ENCODE assay signal across 1 mouse cellular context in the genomic region with DNA sequence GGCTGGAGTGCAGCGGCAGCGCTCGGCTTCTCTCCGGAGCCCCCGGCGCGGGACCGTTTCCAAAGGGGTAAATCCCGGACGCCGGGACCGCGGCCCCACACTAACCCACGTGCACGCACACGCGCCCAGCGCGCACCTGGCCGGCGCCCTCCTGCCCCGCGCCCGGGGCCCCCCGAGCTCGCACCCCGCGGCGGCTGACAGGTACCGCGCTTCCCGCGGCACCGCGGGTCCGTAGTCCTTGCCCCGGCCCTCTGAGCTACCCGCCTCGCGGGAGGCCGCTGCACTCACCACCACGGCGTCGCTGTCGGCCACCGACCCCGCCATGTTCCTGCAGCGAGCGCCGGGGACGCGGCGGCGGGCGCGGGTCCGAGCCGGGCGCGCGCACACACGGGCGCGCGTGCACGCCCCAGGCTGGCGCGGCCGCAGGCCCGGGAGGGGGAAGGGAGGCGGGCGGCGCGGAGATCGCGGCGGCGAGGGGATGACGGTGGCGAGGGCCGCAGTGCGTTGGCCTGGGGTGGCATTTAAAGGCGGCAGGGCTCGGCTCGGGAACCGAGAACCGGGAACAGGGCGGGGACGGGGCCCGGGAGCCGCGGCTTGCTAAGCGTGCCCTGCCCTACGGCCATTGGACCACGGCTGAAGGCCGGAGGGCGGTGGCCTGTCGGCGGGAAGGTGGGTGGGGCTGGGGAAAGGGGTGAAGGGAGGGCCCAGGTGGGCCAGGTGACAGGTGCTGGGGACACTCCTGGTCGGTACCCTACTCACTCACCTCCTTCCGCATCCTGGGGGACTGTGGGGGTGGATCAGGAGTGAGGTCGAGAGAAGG.
TF ChIP-seq lines count a peak whose summit lies in the region.

Gene Lgalsl (minus strand): TSS at position 371 of the 820 bp plus-strand sequence.

TF ChIP-seq in CH12.LX, 34 proteins besides CTCF, POLR2A, EP300 and RAD21:
- TF ChIP-seq MAFK (IDR thresholded peaks at IDR 0.05; ENCODE audit: insufficient replicate concordance, low read length): no peak
- TF ChIP-seq NELFE (IDR thresholded peaks at IDR 0.05; ENCODE audit: low read depth, low read length): 0 out of 2 replicates have a peak, but pooled peaks have one; percentile 38
- peak; percentile 70; the same call in 1 of the 2 replicates for TF ChIP-seq MAZ (IDR thresholded peaks at IDR 0.05; ENCODE audit: low read depth, low read length)
- TF ChIP-seq MYC (IDR thresholded peaks at IDR 0.05; ENCODE audit: low read depth, low read length): no peak
- peak; percentile 45; the same call in 1 of the 2 replicates for TF ChIP-seq MEF2A (IDR thresholded peaks at IDR 0.05; ENCODE audit: borderline replicate concordance, low read depth, low read length)
- peak; percentile 48 for TF ChIP-seq ELF1 (IDR thresholded peaks at IDR 0.05; ENCODE audit: low read depth, low read length)
- TF ChIP-seq TCF12 (IDR thresholded peaks at IDR 0.05; ENCODE audit: low read depth, low read length): peak; percentile 79; the same call in 1 of the 2 replicates
- TF ChIP-seq HCFC1 (IDR thresholded peaks at IDR 0.05; ENCODE audit: low read depth, low read length): 0 out of 2 replicates have a peak, but pooled peaks have one; percentile 22
- TF ChIP-seq ZMIZ1 (IDR thresholded peaks at IDR 0.05; ENCODE audit: low read depth, low read length): no peak
- no peak for TF ChIP-seq CHD1 (IDR thresholded peaks at IDR 0.05; ENCODE audit: low read depth, low read length)
- no peak for TF ChIP-seq KAT2A (IDR thresholded peaks at IDR 0.05; ENCODE audit: insufficient replicate concordance, low read length)
- TF ChIP-seq UBTF (IDR thresholded peaks at IDR 0.05; ENCODE audit: low read depth, low read length): peak; percentile 49; the same call in 1 of the 2 replicates
- TF ChIP-seq SMC3 (IDR thresholded peaks at IDR 0.05; ENCODE audit: low read depth, low read length): no peak
- no peak for TF ChIP-seq TBP (conservative IDR thresholded peaks at IDR 0.05; ENCODE audit: low read depth, low read length)
- TF ChIP-seq CHD2 (IDR thresholded peaks at IDR 0.05; ENCODE audit: low read length): peak; percentile 52; the same call in 1 of the 2 replicates
- TF ChIP-seq SIN3A (IDR thresholded peaks at IDR 0.05; ENCODE audit: low read length): 0 out of 2 replicates have a peak, but pooled peaks have one; percentile 19
- TF ChIP-seq BHLHE40 (IDR thresholded peaks at IDR 0.05; ENCODE audit: low read depth, low read length): peak; percentile 37; the same call in 1 of the 2 replicates
- TF ChIP-seq NRF1 (IDR thresholded peaks at IDR 0.05; ENCODE audit: low read depth, low read length): peak; percentile 52; the same call in 1 of the 2 replicates
- TF ChIP-seq IRF4 (IDR thresholded peaks at IDR 0.05; ENCODE audit: low read depth, low read length): peak; percentile 72
- TF ChIP-seq MXI1 (IDR thresholded peaks at IDR 0.05; ENCODE audit: low read depth, low read length): peak; percentile 33
